Mouse (Mus musculus) embryonic fibroblast, embryonic 13.5 days (primary cell): ENCODE data around the gene Rbm12b1.

Source experiments
- CTCF ChIP-seq: IDR thresholded peaks from 2 replicates; pipeline ENCODE4 v1.5.1; 2011; ENCODE audit warnings: mild to moderate bottlenecking, control low read depth, low read length, moderate library complexity, borderline replicate concordance; ENCODE audit not compliant: insufficient read depth
- POLR2A ChIP-seq: IDR thresholded peaks from 2 replicates; pipeline ENCODE4 v1.6.1; 2011; ENCODE audit warnings: low read depth, mild to moderate bottlenecking, control low read depth, low read length, moderate library complexity

DNA sequence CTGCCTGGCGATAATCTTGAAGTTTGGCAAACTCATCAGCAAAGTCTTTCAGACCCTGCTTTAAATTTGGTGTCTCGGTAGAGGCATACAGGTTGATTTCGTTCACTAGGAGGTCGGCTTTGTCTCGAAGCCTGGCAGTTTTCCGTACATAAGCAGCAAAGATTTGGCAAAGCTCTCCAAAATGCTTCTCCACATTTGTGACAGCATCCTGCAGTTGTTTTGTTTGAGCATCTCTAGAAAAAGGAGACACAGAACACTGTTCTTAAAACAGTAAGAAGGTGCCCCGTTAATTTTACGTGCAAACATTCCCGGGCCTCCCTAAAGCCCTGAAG is 30.9 kb downstream of the Rbm12b1 start:
- TF ChIP-seq POLR2A, result no peak
- TF ChIP-seq CTCF, result no peak
